Mouse (Mus musculus) left cerebral cortex, postnatal 4 days (tissue): Measurements from ENCODE around the gene Plbd1. TPM values are rescaled to one million over a fixed set of nuclear protein-coding genes. Genes with fewer than 3 reads are reported as not detected.

Source experiments
- total RNA-seq, 2 experiments: library from RNA; stranded (reverse); gene quantifications; 2 replicates each; pipeline ENCODE4 v1.2.3; 2021

Plbd1 gene
- total RNA-seq, 2 experiments from 2014 or later: 0.16 to 0.24 TPM

Other genes with a start within 250 kb of the Plbd1 start
- gene E330021D16Rik, start 246.4 kb downstream of the Plbd1 start, total RNA-seq: not detected
- gene Atf7ip, start 155.8 kb downstream of the Plbd1 start, total RNA-seq: 100 to 1,000 TPM; 142 TPM
- under 1 TPM; 0.14 to 0.22 TPM for gene Gucy2c, start 119.8 kb upstream of the Plbd1 start, total RNA-seq
- 10 to 100 TPM; 21.6 to 22.7 TPM for gene Hist4h4, start 142.5 kb upstream of the Plbd1 start, total RNA-seq
- gene H2afj, start 146.3 kb upstream of the Plbd1 start, total RNA-seq: 10 to 100 TPM; 49.9 to 51.7 TPM
- 1 to 10 TPM; 2.0 to 2.6 TPM for gene BC049715, start 165.7 kb upstream of the Plbd1 start, total RNA-seq
- gene Wbp11, start 166.3 kb upstream of the Plbd1 start, total RNA-seq: 100 to 1,000 TPM in 1 of 2 experiments, 10 to 100 TPM in 1; 97.6 to 104 TPM
- gene Smco3, start 173.5 kb upstream of the Plbd1 start, total RNA-seq: 1 to 10 TPM; 2.3 to 3.2 TPM
- gene Art4, start 195.8 kb upstream of the Plbd1 start, total RNA-seq: not detected
- 10 to 100 TPM; 16.3 to 19.2 TPM for gene Mgp, start 213.9 kb upstream of the Plbd1 start, total RNA-seq